Mouse (Mus musculus): ENCODE measurements at regions not wholly inside any gene's neighbourhood (a gene's known extent, or its start where the extent isn't known, plus 50 kb on each side); places are given as distances from the start of the nearest gene placed in this dataset.

- Histone ChIP-seq H3ac (ENCODE audit: control insufficient read depth, insufficient read length, low read depth) (no peak overlapping the region), H3K4me3 (ENCODE audit: insufficient read depth, poor library complexity, severe bottlenecking) (no peak overlapping the region), H3K79me3 (ENCODE audit: low read depth) (no peaks in the 10 kb centered on the region), H3K79me2 (ENCODE audit: control insufficient read depth, insufficient read depth) (no peaks in the 10 kb centered on the region), H3K36me3 (ENCODE audit: control insufficient read depth, insufficient read depth) (no peaks in the 10 kb centered on the region), H3K27me3 (ENCODE audit: control insufficient read depth, insufficient read depth, insufficient read length) (no peaks in the 10 kb centered on the region)
- TF ChIP-seq MAX (IDR thresholded peaks at IDR 0.05): no peak
- TF ChIP-seq CTCF (IDR thresholded peaks at IDR 0.05; ENCODE audit: control insufficient read depth, insufficient read depth, insufficient read length): no peak
- no peak for TF ChIP-seq CEBPB (IDR thresholded peaks at IDR 0.05; ENCODE audit: low read depth)
- TF ChIP-seq MYOD1 (IDR thresholded peaks at IDR 0.05; ENCODE audit: control insufficient read depth, insufficient read length, low read depth): no peak
- no peak for TF ChIP-seq FOSL1 (IDR thresholded peaks at IDR 0.05; ENCODE audit: insufficient read depth, low read length, poor library complexity, severe bottlenecking)
- TF ChIP-seq USF1 (IDR thresholded peaks at IDR 0.05; ENCODE audit: low read depth): no peak
- no peak for TF ChIP-seq MYOG (IDR thresholded peaks at IDR 0.05; ENCODE audit: control insufficient read depth, extremely low read depth, insufficient read length)
These were observed 486.8 kb upstream of the Fam92a start for GRCm38 (mm10) chr4:12658594-12658993.

GRCm38 (mm10) chr4:12657820-12658219 is 486.0 kb upstream of the Fam92a start:
- H3K79me3 ChIP-seq (ENCODE audit: low read depth): no peaks in the 10 kb centered on the region
- no peaks in the 10 kb centered on the region for H3K79me2 ChIP-seq (ENCODE audit: control insufficient read depth, insufficient read depth)
- H3K4me3 ChIP-seq (ENCODE audit: insufficient read depth, poor library complexity, severe bottlenecking): no peak overlapping the region
- no peaks in the 10 kb centered on the region for H3K36me3 ChIP-seq (ENCODE audit: control insufficient read depth, insufficient read depth)
- no peak overlapping the region for H3ac ChIP-seq (ENCODE audit: control insufficient read depth, insufficient read length, low read depth)
- H3K27me3 ChIP-seq (ENCODE audit: control insufficient read depth, insufficient read depth, insufficient read length): no peaks in the 10 kb centered on the region
- no peak for TF ChIP-seq CTCF (IDR thresholded peaks at IDR 0.05; ENCODE audit: control insufficient read depth, insufficient read depth, insufficient read length)
- no peak for TF ChIP-seq CEBPB (IDR thresholded peaks at IDR 0.05; ENCODE audit: low read depth)
- no peak for TF ChIP-seq USF1 (IDR thresholded peaks at IDR 0.05; ENCODE audit: low read depth)
- TF ChIP-seq FOSL1 (IDR thresholded peaks at IDR 0.05; ENCODE audit: insufficient read depth, low read length, poor library complexity, severe bottlenecking): no peak
- TF ChIP-seq MYOD1 (IDR thresholded peaks at IDR 0.05; ENCODE audit: control insufficient read depth, insufficient read length, low read depth): no peak
- no peak for TF ChIP-seq MYOG (IDR thresholded peaks at IDR 0.05; ENCODE audit: control insufficient read depth, extremely low read depth, insufficient read length)
- TF ChIP-seq MAX (IDR thresholded peaks at IDR 0.05): no peak

- TF ChIP-seq USF1 (IDR thresholded peaks at IDR 0.05; ENCODE audit: low read depth): peak; percentile 70
- TF ChIP-seq MYOD1 (IDR thresholded peaks at IDR 0.05; ENCODE audit: control insufficient read depth, insufficient read length, low read depth): no peak
- no peak for TF ChIP-seq CEBPB (IDR thresholded peaks at IDR 0.05; ENCODE audit: low read depth)
- TF ChIP-seq MYOG (IDR thresholded peaks at IDR 0.05; ENCODE audit: control insufficient read depth, extremely low read depth, insufficient read length): no peak
- no peak overlapping the region for H3K4me3 ChIP-seq (ENCODE audit: insufficient read depth, poor library complexity, severe bottlenecking)
- H3ac ChIP-seq (ENCODE audit: control insufficient read depth, insufficient read length, low read depth): peak overlapping the region; percentile 53
- no peaks in the 10 kb centered on the region for H3K79me3 ChIP-seq (ENCODE audit: low read depth)
- H3K27me3 ChIP-seq (ENCODE audit: control insufficient read depth, insufficient read depth, insufficient read length): no peaks in the 10 kb centered on the region
- no peaks in the 10 kb centered on the region for H3K36me3 ChIP-seq (ENCODE audit: control insufficient read depth, insufficient read depth)
- H3K79me2 ChIP-seq (ENCODE audit: control insufficient read depth, insufficient read depth): no peaks in the 10 kb centered on the region
These were observed 485.2 kb upstream of the Fam92a start for GRCm38 (mm10) chr4:12656924-12657603.

GRCm38 (mm10) chr4:12655457-12656228 is 483.8 kb upstream of the Fam92a start:
- no peak for TF ChIP-seq MYOG (IDR thresholded peaks at IDR 0.05; ENCODE audit: control insufficient read depth, extremely low read depth, insufficient read length)
- TF ChIP-seq FOSL1 (IDR thresholded peaks at IDR 0.05; ENCODE audit: insufficient read depth, low read length, poor library complexity, severe bottlenecking): no peak
- no peak for TF ChIP-seq MAX (IDR thresholded peaks at IDR 0.05)
- TF ChIP-seq MYOD1 (IDR thresholded peaks at IDR 0.05; ENCODE audit: control insufficient read depth, insufficient read length, low read depth): no peak
- no peak for TF ChIP-seq CTCF (IDR thresholded peaks at IDR 0.05; ENCODE audit: control insufficient read depth, insufficient read depth, insufficient read length)
- TF ChIP-seq CEBPB (IDR thresholded peaks at IDR 0.05; ENCODE audit: low read depth): no peak
- TF ChIP-seq USF1 (IDR thresholded peaks at IDR 0.05; ENCODE audit: low read depth): no peak
- no peak overlapping the region for H3K4me3 ChIP-seq (ENCODE audit: insufficient read depth, poor library complexity, severe bottlenecking)
- H3ac ChIP-seq (ENCODE audit: control insufficient read depth, insufficient read length, low read depth): no peak overlapping the region
- no peaks in the 10 kb centered on the region for H3K27me3 ChIP-seq (ENCODE audit: control insufficient read depth, insufficient read depth, insufficient read length)
- H3K79me3 ChIP-seq (ENCODE audit: low read depth): no peaks in the 10 kb centered on the region
- no peaks in the 10 kb centered on the region for H3K36me3 ChIP-seq (ENCODE audit: control insufficient read depth, insufficient read depth)
- H3K79me2 ChIP-seq (ENCODE audit: control insufficient read depth, insufficient read depth): no peaks in the 10 kb centered on the region

GRCm38 (mm10) chr4:12654568-12655456 is 483.0 kb upstream of the Fam92a start:
- no peaks in the 10 kb centered on the region for H3K36me3 ChIP-seq (ENCODE audit: control insufficient read depth, insufficient read depth)
- H3K27me3 ChIP-seq (ENCODE audit: control insufficient read depth, insufficient read depth, insufficient read length): no peaks in the 10 kb centered on the region
- TF ChIP-seq MYOD1 (IDR thresholded peaks at IDR 0.05; ENCODE audit: control insufficient read depth, insufficient read length, low read depth): no peak
- TF ChIP-seq MYOG (IDR thresholded peaks at IDR 0.05; ENCODE audit: control insufficient read depth, extremely low read depth, insufficient read length): no peak
- H3K79me2 ChIP-seq (ENCODE audit: control insufficient read depth, insufficient read depth): no peaks in the 10 kb centered on the region
- no peak overlapping the region for H3K4me3 ChIP-seq (ENCODE audit: insufficient read depth, poor library complexity, severe bottlenecking)
- no peak overlapping the region for H3ac ChIP-seq (ENCODE audit: control insufficient read depth, insufficient read length, low read depth)
- no peaks in the 10 kb centered on the region for H3K79me3 ChIP-seq (ENCODE audit: low read depth)
